Mouse (Mus musculus): ENCODE measurements at regions not wholly inside any gene's neighbourhood (a gene's known extent, or its start where the extent isn't known, plus 50 kb on each side); places are given as distances from the start of the nearest gene placed in this dataset.

GRCm38 (mm10) chr3:140876201-140876895 is 335.8 kb downstream of the Pdha2 start:
- in situ Hi-C loops (cut with MboI, MseI): loop anchor here (10.0 kb wide), 1 partner anchor 348 kb away; no protein-coding TSS in a partner anchor

- in situ Hi-C loops (cut with MboI, MseI): loop anchor here (10.0 kb wide), 1 partner anchor 349 kb away; no protein-coding TSS in a partner anchor
These were observed 336.5 kb downstream of the Pdha2 start for GRCm38 (mm10) chr3:140875500-140876200.

- in situ Hi-C loops (cut with MboI, MseI): loop anchor here (10.0 kb wide), 1 partner anchor 351 kb away; no protein-coding TSS in a partner anchor
These were observed 337.9 kb downstream of the Pdha2 start for GRCm38 (mm10) chr3:140874070-140874895.

- in situ Hi-C loops (cut with MboI, MseI): loop anchor here (10.0 kb wide), 1 partner anchor 352 kb away; no protein-coding TSS in a partner anchor
These were observed 339.6 kb downstream of the Pdha2 start for GRCm38 (mm10) chr3:140872511-140872910.

- in situ Hi-C loops (cut with MboI, MseI): loop anchor here (10.0 kb wide), 1 partner anchor 354 kb away; no protein-coding TSS in a partner anchor
These were observed 340.9 kb downstream of the Pdha2 start for GRCm38 (mm10) chr3:140871261-140871660.

- in situ Hi-C loops (cut with MboI, MseI): no loop called here
These were observed 372.0 kb downstream of the Pdha2 start for GRCm38 (mm10) chr3:140840197-140840596.

- in situ Hi-C loops (cut with MboI, MseI): no loop called here
These were observed 374.1 kb downstream of the Pdha2 start for GRCm38 (mm10) chr3:140837976-140838581.

GRCm38 (mm10) chr3:140821266-140821665 is 390.9 kb downstream of the Pdha2 start:
- in situ Hi-C loops (cut with MboI, MseI): no loop called here

GRCm38 (mm10) chr3:140805586-140805985 is 406.6 kb downstream of the Pdha2 start:
- in situ Hi-C loops (cut with MboI, MseI): no loop called here

GRCm38 (mm10) chr3:140792943-140793342 is 419.2 kb downstream of the Pdha2 start:
- in situ Hi-C loops (cut with MboI, MseI): no loop called here

GRCm38 (mm10) chr3:140785700-140786099 is 426.5 kb downstream of the Pdha2 start:
- in situ Hi-C loops (cut with MboI, MseI): no loop called here

GRCm38 (mm10) chr3:140760051-140760450 is 452.1 kb downstream of the Pdha2 start:
- in situ Hi-C loops (cut with MboI, MseI): no loop called here

- in situ Hi-C loops (cut with MboI, MseI): no loop called here
These were observed 467.7 kb downstream of the Pdha2 start for GRCm38 (mm10) chr3:140744501-140744900.

GRCm38 (mm10) chr3:140740430-140740829 is 471.7 kb downstream of the Pdha2 start:
- in situ Hi-C loops (cut with MboI, MseI): no loop called here

- in situ Hi-C loops (cut with MboI, MseI): no loop called here
These were observed 473.3 kb downstream of the Pdha2 start for GRCm38 (mm10) chr3:140738654-140739369.

GRCm38 (mm10) chr3:140716896-140717295 is 495.3 kb downstream of the Pdha2 start:
- in situ Hi-C loops (cut with MboI, MseI): no loop called here

- in situ Hi-C loops (cut with MboI, MseI): no loop called here
These were observed 504.5 kb downstream of the Pdha2 start for GRCm38 (mm10) chr3:140707591-140708131.

- in situ Hi-C loops (cut with MboI, MseI): no loop called here
These were observed 505.4 kb downstream of the Pdha2 start for GRCm38 (mm10) chr3:140706725-140707124.

- in situ Hi-C loops (cut with MboI, MseI): no loop called here
These were observed 506.6 kb downstream of the Pdha2 start for GRCm38 (mm10) chr3:140705536-140705935.

GRCm38 (mm10) chr3:140702929-140703328 is 509.2 kb downstream of the Pdha2 start:
- in situ Hi-C loops (cut with MboI, MseI): no loop called here
